Mouse (Mus musculus): ENCODE measurements around the gene Pdcd1lg2.

Pdcd1lg2 gene

GRCm38 (mm10) chr19:29469686-29470254 is 59.1 kb downstream of the Pdcd1lg2 start:
- DNase-seq (ENCODE audit: low spot score in 2 of 2), result no peak

- DNase-seq (ENCODE audit: low spot score in 2 of 2), result no peak
Observed at GRCm38 (mm10) chr19:29470652-29471051, 59.9 kb downstream of the Pdcd1lg2 start.

- DNase-seq (ENCODE audit: low spot score in 2 of 2), result no peak
Observed at GRCm38 (mm10) chr19:29472424-29472823, 61.7 kb downstream of the Pdcd1lg2 start.

- DNase-seq (ENCODE audit: low spot score in 2 of 2), result no peak
Observed at GRCm38 (mm10) chr19:29472946-29473345, 62.2 kb downstream of the Pdcd1lg2 start.

GRCm38 (mm10) chr19:29474803-29475202 is 64.1 kb downstream of the Pdcd1lg2 start:
- DNase-seq (ENCODE audit: low spot score in 2 of 2), result no peak

- no peak for DNase-seq (ENCODE audit: low spot score in 2 of 2)
Observed at GRCm38 (mm10) chr19:29475210-29475620, 64.5 kb downstream of the Pdcd1lg2 start.

- no peak for DNase-seq (ENCODE audit: low spot score in 2 of 2)
Observed at GRCm38 (mm10) chr19:29478598-29478997, 67.9 kb downstream of the Pdcd1lg2 start.

GRCm38 (mm10) chr19:29481578-29481977 is 70.9 kb downstream of the Pdcd1lg2 start:
- DNase-seq (ENCODE audit: low spot score in 2 of 2), result no peak

- DNase-seq (ENCODE audit: low spot score in 2 of 2), result no peak
Observed at GRCm38 (mm10) chr19:29482148-29482547, 71.4 kb downstream of the Pdcd1lg2 start.

GRCm38 (mm10) chr19:29482637-29483036 is 71.9 kb downstream of the Pdcd1lg2 start:
- DNase-seq (ENCODE audit: low spot score in 2 of 2), result no peak

- DNase-seq (ENCODE audit: low spot score in 2 of 2), result no peak
Observed at GRCm38 (mm10) chr19:29483386-29483785, 72.7 kb downstream of the Pdcd1lg2 start.

GRCm38 (mm10) chr19:29484537-29484936 is 73.8 kb downstream of the Pdcd1lg2 start:
- no peak for DNase-seq (ENCODE audit: low spot score in 2 of 2)

GRCm38 (mm10) chr19:29485257-29485948 is 74.7 kb downstream of the Pdcd1lg2 start:
- DNase-seq (ENCODE audit: low spot score in 2 of 2), result no peak

- DNase-seq (ENCODE audit: low spot score in 2 of 2), result no peak
Observed at GRCm38 (mm10) chr19:29486545-29487206, 76.0 kb downstream of the Pdcd1lg2 start.

- no peak for DNase-seq (ENCODE audit: low spot score in 2 of 2)
Observed at GRCm38 (mm10) chr19:29487326-29488072, 76.8 kb downstream of the Pdcd1lg2 start.

GRCm38 (mm10) chr19:29488073-29488390 is 77.3 kb downstream of the Pdcd1lg2 start:
- DNase-seq (ENCODE audit: low spot score in 2 of 2), result no peak

- no peak for DNase-seq (ENCODE audit: low spot score in 2 of 2)
Observed at GRCm38 (mm10) chr19:29488420-29488819, 77.7 kb downstream of the Pdcd1lg2 start.

GRCm38 (mm10) chr19:29489785-29490284 is 79.1 kb downstream of the Pdcd1lg2 start:
- no peak for DNase-seq (ENCODE audit: low spot score in 2 of 2)

GRCm38 (mm10) chr19:29491467-29491866 is 80.7 kb downstream of the Pdcd1lg2 start:
- no peak for DNase-seq (ENCODE audit: low spot score in 2 of 2)

GRCm38 (mm10) chr19:29494454-29494853 is 83.7 kb downstream of the Pdcd1lg2 start:
- no peak for DNase-seq (ENCODE audit: low spot score in 2 of 2)

GRCm38 (mm10) chr19:29496001-29496597 is 85.4 kb downstream of the Pdcd1lg2 start:
- no peak for DNase-seq (ENCODE audit: low spot score in 2 of 2)
